Mouse (Mus musculus): ENCODE data around the gene Tm9sf2. TPM values are rescaled to one million over a fixed set of nuclear protein-coding genes. Genes with fewer than 3 reads are reported as not detected.
"Not testable (repeated sequence)": the region's sequence is repeated elsewhere in the genome, so short reads cannot be mapped to it uniquely, and the experiment has no call there.

Gene Tm9sf2
- total RNA-seq (2021) = 100 to 1,000 TPM; 103 to 111 TPM

GRCm38 (mm10) chr14:122106822-122107468 is at the start of gene Tm9sf2:
Tm9sf2 (plus strand) TSS chr14:122107038.
- peak; percentile 92 to 94 for DNase-seq

GRCm38 (mm10) chr14:122057941-122058346 is 48.9 kb upstream of the Tm9sf2 start:
- DNase-seq = no peak

GRCm38 (mm10) chr14:122060642-122061041 is 46.2 kb upstream of the Tm9sf2 start:
- DNase-seq = peak; percentile 68 to 70

- DNase-seq = no peak
Observed at GRCm38 (mm10) chr14:122061376-122061775, 45.5 kb upstream of the Tm9sf2 start.

- no peak for DNase-seq
Observed at GRCm38 (mm10) chr14:122062411-122063090, 44.3 kb upstream of the Tm9sf2 start.

GRCm38 (mm10) chr14:122063599-122063998 is 43.2 kb upstream of the Tm9sf2 start:
- DNase-seq = no peak

DNA sequence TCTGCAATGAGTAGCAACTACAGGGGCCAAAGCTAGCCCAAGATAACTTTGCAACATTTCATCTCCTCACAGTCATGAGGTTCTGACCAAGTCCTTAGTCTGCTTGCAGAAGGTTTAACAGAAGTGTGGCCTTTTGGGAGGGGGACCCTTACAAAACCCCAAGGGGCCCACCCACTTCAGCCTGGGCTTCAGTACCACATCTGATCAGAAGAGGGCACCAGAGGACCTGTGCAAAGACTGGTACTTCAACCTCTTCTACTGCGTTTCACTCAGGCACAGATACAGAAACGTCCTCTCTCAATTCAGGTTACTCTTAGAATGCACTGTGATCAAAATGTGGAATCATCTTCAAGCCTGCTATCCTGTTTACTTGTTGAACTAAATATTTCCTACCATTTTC is 42.3 kb upstream of the Tm9sf2 start:
- peak; percentile 60 for DNase-seq

- no peak for DNase-seq
Observed at GRCm38 (mm10) chr14:122066243-122066642, 40.6 kb upstream of the Tm9sf2 start.

- not testable (repeated sequence) for DNase-seq
Observed at GRCm38 (mm10) chr14:122068036-122068435, 38.8 kb upstream of the Tm9sf2 start.

DNA sequence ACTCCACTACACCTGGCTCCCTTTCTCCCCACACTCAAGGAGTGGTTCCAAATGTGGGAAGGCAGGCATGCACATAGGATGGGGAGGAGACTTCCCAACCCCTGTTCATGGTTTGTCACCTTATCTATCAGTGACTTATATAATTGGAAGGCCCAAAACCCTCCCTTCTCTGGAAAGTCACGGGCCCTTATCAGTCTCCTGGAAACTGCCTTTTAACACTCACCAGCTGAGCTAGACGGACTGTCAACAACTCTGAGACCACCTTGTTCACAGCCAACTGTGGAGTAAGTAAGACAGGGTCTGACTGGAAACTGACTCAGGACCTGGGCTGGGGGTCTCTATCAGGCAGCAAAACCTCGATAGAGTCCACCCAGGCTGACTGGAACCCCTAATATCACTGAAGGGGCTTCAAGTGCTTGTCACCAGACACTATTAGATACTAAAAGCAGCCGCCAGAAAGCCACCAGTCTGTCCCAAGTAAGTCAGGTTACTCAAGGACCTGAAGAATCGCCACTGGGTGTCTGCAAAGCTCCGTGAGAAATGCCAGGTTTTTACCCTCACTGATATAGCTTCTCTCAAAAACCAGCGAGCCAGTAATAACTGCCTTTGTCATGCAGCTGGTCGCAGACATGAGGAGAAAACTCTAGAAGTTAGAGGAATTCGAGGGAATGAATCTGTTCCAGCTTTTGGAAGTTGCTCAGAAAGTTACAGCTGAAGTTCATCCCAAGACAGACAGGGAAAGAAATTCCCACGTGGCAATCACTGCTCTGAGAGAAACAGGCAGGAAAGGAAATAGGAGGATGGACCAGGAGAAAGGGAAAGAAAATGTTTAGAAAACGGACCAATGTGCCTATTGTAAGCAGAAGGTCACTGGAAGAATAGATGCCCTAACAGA is 37.8 kb upstream of the Tm9sf2 start:
- no peak for DNase-seq

DNA sequence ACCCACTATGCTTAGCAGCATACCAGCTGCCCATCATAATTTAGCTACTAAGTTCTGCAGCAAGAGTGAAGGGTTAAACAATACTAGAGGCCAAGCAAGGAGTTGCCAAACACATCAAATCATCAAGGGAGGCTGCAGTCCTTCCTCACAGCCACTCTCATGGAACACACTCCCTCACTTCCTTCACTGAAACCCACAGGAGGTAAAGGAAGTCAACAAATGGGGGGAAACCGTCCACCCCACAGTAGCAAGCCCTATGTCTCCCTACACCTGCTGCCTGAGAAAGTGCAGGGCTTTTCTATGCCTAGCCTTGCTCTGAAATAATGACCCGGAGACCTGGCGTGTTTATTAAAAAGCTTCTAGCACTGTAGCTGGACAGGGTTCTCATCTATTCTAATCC is 36.9 kb upstream of the Tm9sf2 start:
- DNase-seq = no peak

GRCm38 (mm10) chr14:122073422-122073821 is 33.4 kb upstream of the Tm9sf2 start:
- DNase-seq = no peak

DNA sequence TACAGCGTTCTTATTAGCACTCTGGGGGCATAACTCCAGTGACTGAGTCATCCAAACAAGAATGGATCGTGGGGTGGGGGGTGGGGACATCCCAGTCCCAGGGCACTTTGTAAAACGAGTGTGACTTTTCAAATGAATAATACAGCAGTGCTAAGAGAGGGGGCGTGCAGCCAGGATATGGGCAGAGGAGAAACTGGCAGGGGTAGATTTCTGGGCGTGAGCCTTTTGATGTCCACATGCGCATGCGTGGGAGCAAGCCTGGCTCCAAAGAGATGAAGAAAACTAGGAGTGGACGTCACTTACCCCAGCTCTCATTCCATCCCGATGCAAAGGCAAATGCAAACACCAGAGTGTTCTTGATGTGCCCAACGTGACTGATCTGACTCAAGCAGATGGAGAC is 32.5 kb upstream of the Tm9sf2 start:
- DNase-seq = no peak

DNA sequence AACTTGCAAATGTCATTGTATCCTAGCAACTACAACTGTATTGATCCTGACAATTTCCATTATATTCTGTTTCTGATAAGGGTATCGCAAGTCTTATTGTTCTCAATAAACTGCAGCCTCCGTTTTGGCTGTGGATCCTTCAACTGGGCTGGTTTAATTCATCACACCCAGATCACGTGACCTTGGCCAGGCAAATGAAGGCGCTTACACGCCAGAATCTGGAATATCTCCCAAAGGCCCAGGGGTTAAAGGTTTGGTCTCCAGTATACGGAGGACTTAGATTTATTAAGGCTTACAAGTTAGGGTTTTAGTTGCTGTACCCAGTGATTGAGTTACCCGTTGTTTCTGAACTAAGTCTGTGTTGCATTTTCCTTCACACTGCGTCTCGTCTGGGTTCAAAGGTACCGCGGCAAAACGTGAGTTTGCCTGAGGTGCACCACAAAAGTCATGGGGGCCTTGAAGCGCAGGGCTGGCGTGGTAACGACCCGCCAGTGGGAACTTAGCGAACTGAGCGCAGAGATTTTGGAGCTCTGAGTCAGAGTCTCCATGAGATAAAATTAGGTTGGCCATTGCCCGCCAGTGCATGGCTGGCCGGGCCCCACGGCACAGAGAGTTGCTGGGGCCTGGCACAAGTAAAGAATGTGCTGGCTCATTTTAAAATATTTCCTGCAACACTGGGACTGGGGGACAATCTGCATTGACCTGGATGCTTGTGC is 31.2 kb upstream of the Tm9sf2 start:
- no peak for DNase-seq

- no peak for DNase-seq
Observed at GRCm38 (mm10) chr14:122077017-122077416, 29.8 kb upstream of the Tm9sf2 start.

- DNase-seq = peak; percentile 28 to 41
Observed at GRCm38 (mm10) chr14:122079428-122079827, 27.4 kb upstream of the Tm9sf2 start.

DNA sequence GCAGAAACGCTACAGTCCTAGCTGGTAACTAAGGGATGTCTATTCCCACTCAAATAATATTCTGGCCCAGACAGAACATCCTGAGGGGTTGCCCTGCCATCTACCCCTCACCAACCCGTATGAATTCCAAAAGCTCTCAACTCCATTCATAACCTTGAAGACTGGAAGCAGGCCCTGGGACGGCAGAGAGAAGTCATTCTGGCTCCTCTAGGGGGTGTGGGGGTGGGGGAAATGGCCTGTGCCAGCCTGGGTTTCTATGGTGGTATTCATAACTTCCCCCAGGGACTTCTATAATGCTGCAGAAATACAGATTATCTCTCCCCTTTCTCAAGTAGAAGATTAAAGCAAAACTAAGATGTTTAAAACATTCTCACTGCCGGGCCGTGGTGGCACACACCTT is 26.9 kb upstream of the Tm9sf2 start:
- no peak for DNase-seq

DNA sequence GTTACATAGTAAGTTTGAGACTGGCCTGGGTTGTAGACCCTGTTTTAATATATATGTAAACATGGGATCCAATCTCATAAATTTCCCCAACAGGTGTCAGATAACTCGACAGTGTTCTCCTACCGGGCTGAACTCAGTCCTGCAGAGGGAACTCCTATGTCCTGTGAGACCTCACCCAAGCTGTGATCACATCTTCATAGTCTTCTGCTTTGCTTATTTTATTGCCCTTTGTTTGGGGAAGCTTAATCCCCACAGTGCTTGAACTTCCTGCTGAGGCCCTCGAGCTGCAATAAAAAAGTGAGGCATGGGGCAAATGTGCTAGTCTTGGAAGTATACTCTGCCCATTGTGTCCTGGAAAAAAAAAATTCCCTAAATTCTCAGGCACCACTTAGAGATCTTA is 25.5 kb upstream of the Tm9sf2 start:
- DNase-seq = no peak

GRCm38 (mm10) chr14:122083499-122083898 is 23.3 kb upstream of the Tm9sf2 start:
- DNase-seq = no peak

DNA sequence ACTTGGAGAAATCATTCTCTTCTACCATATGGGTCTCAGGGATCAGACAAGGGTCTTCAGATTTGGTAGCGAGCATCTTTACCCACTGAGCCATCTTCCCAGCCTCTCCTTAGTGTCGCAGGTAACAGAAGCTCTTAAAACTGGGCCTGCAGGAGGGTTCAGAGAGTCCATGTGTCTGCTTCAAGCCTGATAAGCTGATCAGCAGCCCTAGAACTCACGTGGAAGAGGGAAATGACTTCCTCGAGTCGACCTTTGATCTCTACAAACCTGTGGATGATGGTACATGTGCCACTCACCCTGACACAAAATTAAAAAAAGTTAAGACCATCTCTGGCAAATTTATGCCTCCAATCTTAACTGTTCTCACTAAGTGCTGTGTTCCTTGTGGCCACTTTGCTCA is 18.9 kb upstream of the Tm9sf2 start:
- no peak for DNase-seq

DNA sequence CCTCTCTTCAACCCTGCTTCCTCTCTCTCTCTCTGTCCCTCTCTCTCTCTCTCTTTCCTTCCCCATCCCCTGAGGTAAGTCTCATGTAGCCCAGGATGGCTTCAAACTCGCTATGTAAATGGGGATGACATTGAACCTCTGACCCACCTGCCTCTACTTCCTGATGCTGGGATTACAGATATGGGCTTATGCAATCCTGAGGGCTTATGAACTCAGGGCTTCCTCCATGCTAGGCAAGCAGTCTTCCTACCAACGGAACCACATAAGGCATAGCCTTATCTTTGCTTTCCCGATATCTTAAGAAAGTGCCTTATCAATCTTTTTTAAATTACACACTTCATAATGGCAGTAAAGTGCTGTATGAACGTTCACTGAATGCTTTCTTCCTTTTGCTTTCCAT is 14.5 kb upstream of the Tm9sf2 start:
- no peak for DNase-seq

DNA sequence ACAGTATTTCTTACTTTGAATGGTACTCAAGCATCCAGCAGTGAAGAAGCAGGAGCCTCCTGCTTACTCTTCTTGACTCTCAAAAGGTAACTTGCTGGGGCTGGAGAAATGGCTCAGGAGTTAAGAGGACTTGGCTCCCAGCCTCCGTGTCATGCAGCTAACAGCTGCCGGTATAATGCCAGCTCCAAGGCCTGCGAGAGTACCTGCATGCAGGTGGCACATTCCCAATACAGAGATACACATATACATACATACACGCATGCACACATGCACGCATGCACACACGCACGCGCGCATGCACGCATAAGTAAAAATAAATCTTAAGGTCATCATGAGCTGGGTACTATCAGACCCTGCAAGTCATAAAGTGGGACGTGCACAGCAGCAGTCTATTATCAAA is 10.5 kb upstream of the Tm9sf2 start:
- DNase-seq = no peak

- no peak for DNase-seq
Observed at GRCm38 (mm10) chr14:122099584-122099983, 7.3 kb upstream of the Tm9sf2 start.

All from layer of hippocampus, postnatal 36 days (tissue).